8 mouse cellular contexts compared by ENCODE assay signal in genomic region chr19:29102098-29102497, GRCm38 (mm10). TPM values are rescaled to one million over a fixed set of nuclear protein-coding genes. Genes with fewer than 3 reads are reported as not detected.
A peak's percentile ranks its signal among the peaks of the same experiment; 100 is the strongest.
DNase-seq lines count a peak whose midpoint lies in the region; ATAC-seq lines count a peak whose summit lies in the region.

No protein-coding gene starts in this region.

- no peak overlapping the region for H3K27ac ChIP-seq in limb, embryonic 12.5 days

- 15% methylated on average over 13 of the region's 13 CpGs for WGBS in limb, embryonic 12.5 days

- ATAC-seq in limb, embryonic 12.5 days (ENCODE audit: insufficient number of reproducible peaks, insufficient read depth, low FRiP score, low TSS enrichment, low read depth), result no peak

- peaks cover 6% of the 10 kb centered on the region; the same call in 1 of the 2 replicates for H3K36me3 ChIP-seq in limb, embryonic 12.5 days
- H3K36me3 ChIP-seq in splenic B cell, adult 2 months (ENCODE audit: control insufficient read depth, insufficient read depth, low read length, poor library complexity, severe bottlenecking), result no peaks in the 10 kb centered on the region

- peak overlapping the region; percentile 77 for H3K9ac ChIP-seq in limb, embryonic 12.5 days (replicated peaks)

- no peaks in the 10 kb centered on the region for H3K27me3 ChIP-seq in limb, embryonic 12.5 days
- no peaks in the 10 kb centered on the region for H3K27me3 ChIP-seq in splenic B cell, adult 2 months (ENCODE audit: control insufficient read depth, insufficient read depth, low read length, poor library complexity, severe bottlenecking)

- DNase-seq in cerebellum, adult 8-10 months, result peak; percentile 8
- DNase-seq in cerebellum, adult 11 months, result no peak
- DNase-seq in thymus, postnatal 0 days (ENCODE audit: low spot score), result peak; percentile 10
- no peak for DNase-seq in thymus, postnatal 36 days
- DNase-seq in splenic B cell, adult 2 months (ENCODE audit: low read depth, low spot score), result peak; percentile 15
- DNase-seq in adrenal gland, postnatal 36 days, result no peak
- DNase-seq in testis, postnatal 14 days (ENCODE audit: low spot score), result no peak

- peak overlapping the region; percentile 91 for H3K4me3 ChIP-seq in limb, embryonic 12.5 days (replicated peaks)

- peak overlapping the region; percentile 76 for H3K4me2 ChIP-seq in limb, embryonic 12.5 days

- no peaks in the 10 kb centered on the region for H3K9me3 ChIP-seq in limb, embryonic 12.5 days

- H3K4me1 ChIP-seq in limb, embryonic 12.5 days (replicated peaks), result peaks cover 7% of the 10 kb centered on the region

RNA-seq across cellular contexts. Expression of gene Rcl1, which starts 0.9 kb away (rescaled TPM):
- 49.5 and 52.2 TPM in 2 replicates for polyA plus RNA-seq in thymus, postnatal 0 days (2015; fragmentation: Nextera tagmentation; extraction: Ambion mirVana)
- polyA plus RNA-seq in limb, embryonic 12.5 days (2016; fragmentation: Nextera tagmentation; extraction: Ambion mirVana), result 59.3 and 61.5 TPM in 2 replicates
- 10 to 100 TPM; 25.8 to 30.1 TPM for total RNA-seq in adrenal gland, postnatal 36 days (2021)

RNA-seq across cellular contexts. Expression of gene Ak3, which starts 54.3 kb away (rescaled TPM):
- 56.1 and 59.4 TPM in 2 replicates for polyA plus RNA-seq in thymus, postnatal 0 days (2015; fragmentation: Nextera tagmentation; extraction: Ambion mirVana)
- polyA plus RNA-seq in limb, embryonic 12.5 days (2016; fragmentation: Nextera tagmentation; extraction: Ambion mirVana), result 71.8 and 73.2 TPM in 2 replicates
- total RNA-seq in adrenal gland, postnatal 36 days (2021), result 100 to 1,000 TPM; 146 to 253 TPM

Comparison
In these comparisons a context has a peak if more than half of its experiments do, and no peak if none do; other contexts are left out.
1. DNase-seq: peak in cerebellum, adult 8-10 months (single experiment), thymus, postnatal 0 days (single experiment) and splenic B cell, adult 2 months (single experiment); none in cerebellum, adult 11 months (single experiment), thymus, postnatal 36 days (0 of 2), adrenal gland, postnatal 36 days (0 of 2) and testis, postnatal 14 days (single experiment).